ENCODE assay signal across 27 mouse cellular contexts in the genomic region with DNA sequence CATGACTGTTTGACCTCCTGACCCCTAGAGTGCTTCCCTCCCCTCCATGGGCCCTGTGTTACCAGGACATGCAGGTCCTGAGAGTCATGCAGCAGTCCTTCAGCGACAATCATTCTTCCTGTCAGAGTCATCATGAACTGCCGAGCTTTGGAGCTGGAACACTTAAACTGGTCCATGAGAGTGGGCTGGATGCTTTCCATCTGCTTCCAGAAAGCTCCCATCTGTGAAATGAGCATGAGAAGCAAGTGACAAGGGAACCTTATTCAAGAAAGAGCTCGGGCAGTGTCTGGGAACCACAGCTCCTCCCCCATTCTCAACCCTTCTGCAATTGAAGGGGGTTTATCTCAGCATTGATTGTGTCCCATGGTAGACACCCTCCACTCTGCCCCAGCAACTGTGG. TPM values are rescaled to one million over a fixed set of nuclear protein-coding genes. Genes with fewer than 3 reads are reported as not detected.
DNase-seq lines count a peak whose midpoint lies in the region; ATAC-seq and TF ChIP-seq lines count a peak whose summit lies in the region.
"Had no signal": no experiment of that assay in that cellular context is flagged by ENCODE, and none has a peak within 500 bp of the region (broad histone marks: within the 10 kb centered on the region; RNA-seq: fewer than 3 reads in every experiment).

No protein-coding gene starts in this region.

- no peak for TF ChIP-seq CTCF in forebrain, postnatal 0 days (IDR thresholded peaks at IDR 0.05; ENCODE audit: low read depth)

- H3K9me3 ChIP-seq in forebrain, postnatal 0 days (ENCODE audit: low read length), result peaks cover 9% of the 10 kb centered on the region; the same call in 1 of the 2 replicates
- peaks cover 6% of the 10 kb centered on the region for H3K9me3 ChIP-seq in forebrain, embryonic 13.5 days (replicated peaks)
- H3K9me3 ChIP-seq in midbrain, embryonic 13.5 days, result peaks cover 5% of the 10 kb centered on the region; the same call in 1 of the 2 replicates
- H3K9me3 ChIP-seq: liver, embryonic 13.5 days had no signal

- H3K4me3 ChIP-seq in forebrain, postnatal 0 days (ENCODE audit: low read depth, low read length), result no peak overlapping the region
- no peak overlapping the region for H3K4me3 ChIP-seq in forebrain, embryonic 13.5 days
- no peak overlapping the region for H3K4me3 ChIP-seq in midbrain, embryonic 13.5 days (replicated peaks)
- H3K4me3 ChIP-seq: embryonic facial prominence, embryonic 15.5 days; forebrain, embryonic 15.5 days; heart, embryonic 13.5 days; hindbrain, embryonic 12.5 days; liver, embryonic 13.5 days; megakaryocyte, embryonic 14.5 days; neural tube, embryonic 12.5 days had no signal

- no peaks in the 10 kb centered on the region for H3K36me3 ChIP-seq in forebrain, postnatal 0 days (ENCODE audit: insufficient read depth)
- peaks cover 85% of the 10 kb centered on the region for H3K36me3 ChIP-seq in forebrain, embryonic 13.5 days (ENCODE audit: poor library complexity, severe bottlenecking)
- H3K36me3 ChIP-seq in midbrain, embryonic 13.5 days, result peaks cover 66% of the 10 kb centered on the region

- intact Hi-C loops in left cerebral cortex, postnatal 14 days (cut with DNase I), result no loop called here

- 56% methylated on average over 3 of the region's 3 CpGs for WGBS in forebrain, postnatal 0 days
- WGBS in forebrain, embryonic 13.5 days, result 82% methylated on average over 3 of the region's 3 CpGs
- WGBS in midbrain, embryonic 13.5 days, result 88% methylated on average over 3 of the region's 3 CpGs

- peak; percentile 23; the same call in 1 of the 2 replicates for ATAC-seq in forebrain, postnatal 0 days
- no peak for ATAC-seq in forebrain, embryonic 13.5 days
- no peak for ATAC-seq in midbrain, embryonic 13.5 days
- ATAC-seq: activated CD4-positive, CD25-positive, alpha-beta regulatory T cell, adult 4 months; forebrain, embryonic 15.5 days had no signal

- no peak overlapping the region for H3K4me2 ChIP-seq in forebrain, postnatal 0 days (ENCODE audit: low read depth)
- H3K4me2 ChIP-seq in forebrain, embryonic 13.5 days, result no peak overlapping the region
- no peak overlapping the region for H3K4me2 ChIP-seq in midbrain, embryonic 13.5 days (replicated peaks)
- H3K4me2 ChIP-seq: embryonic facial prominence, embryonic 15.5 days; forebrain, embryonic 15.5 days; heart, embryonic 13.5 days; hindbrain, embryonic 12.5 days; liver, embryonic 13.5 days; neural tube, embryonic 12.5 days had no signal

- H3K4me1 ChIP-seq in forebrain, postnatal 0 days (ENCODE audit: insufficient read depth), result no peaks in the 10 kb centered on the region
- no peaks in the 10 kb centered on the region for H3K4me1 ChIP-seq in forebrain, embryonic 13.5 days
- H3K4me1 ChIP-seq in midbrain, embryonic 13.5 days (replicated peaks), result no peaks in the 10 kb centered on the region
- H3K4me1 ChIP-seq: embryonic facial prominence, embryonic 15.5 days; forebrain, embryonic 15.5 days; heart, embryonic 13.5 days; hindbrain, embryonic 12.5 days; liver, embryonic 13.5 days; megakaryocyte, embryonic 14.5 days; neural tube, embryonic 12.5 days had no signal

- no peaks in the 10 kb centered on the region for H3K27me3 ChIP-seq in forebrain, postnatal 0 days (ENCODE audit: insufficient read depth, low read length)
- no peaks in the 10 kb centered on the region for H3K27me3 ChIP-seq in forebrain, embryonic 13.5 days
- H3K27me3 ChIP-seq in midbrain, embryonic 13.5 days, result no peaks in the 10 kb centered on the region
- H3K27me3 ChIP-seq: embryonic facial prominence, embryonic 15.5 days; forebrain, embryonic 15.5 days; heart, embryonic 13.5 days; hindbrain, embryonic 12.5 days; liver, embryonic 13.5 days; megakaryocyte, embryonic 14.5 days; neural tube, embryonic 12.5 days had no signal

- H3K9ac ChIP-seq in forebrain, postnatal 0 days, result no peak overlapping the region
- H3K9ac ChIP-seq in forebrain, embryonic 13.5 days, result no peak overlapping the region
- H3K9ac ChIP-seq in midbrain, embryonic 13.5 days (replicated peaks), result no peak overlapping the region
- H3K9ac ChIP-seq: embryonic facial prominence, embryonic 15.5 days; forebrain, embryonic 15.5 days; heart, embryonic 13.5 days; hindbrain, embryonic 12.5 days; liver, embryonic 13.5 days; neural tube, embryonic 12.5 days had no signal

- no peak overlapping the region for H3K27ac ChIP-seq in forebrain, postnatal 0 days (ENCODE audit: low read depth, low read length)
- H3K27ac ChIP-seq in forebrain, embryonic 13.5 days, result no peak overlapping the region
- no peak overlapping the region for H3K27ac ChIP-seq in midbrain, embryonic 13.5 days
- H3K27ac ChIP-seq: embryonic facial prominence, embryonic 15.5 days; forebrain, embryonic 15.5 days; heart, embryonic 13.5 days; hindbrain, embryonic 12.5 days; liver, embryonic 13.5 days; neural tube, embryonic 12.5 days had no signal

- DNase-seq in forebrain, postnatal 0 days, result peak; percentile 59
- peak; percentile 59 to 65 for DNase-seq in left cerebral cortex, postnatal 14 days (ENCODE audit: low spot score in 2 of 2)
- no peak for DNase-seq in left cerebral cortex, adult 11 months (ENCODE audit: low spot score)
- peak; percentile 69 for DNase-seq in layer of hippocampus, adult 9-11 months
- DNase-seq in right cerebral cortex, postnatal 36 days (ENCODE audit: low spot score in 2 of 2), result peak; percentile 26 to 36
- DNase-seq in cerebellum, postnatal 4 days (ENCODE audit: low spot score in 2 of 2), result no peak
- DNase-seq: adrenal gland, postnatal 14 days; cerebellum, adult 9-10 months; gastrocnemius, postnatal 10 days; heart, adult 11 months; kidney, adult 11 months; liver, embryonic 13.5 days; lung, adult 2 months; lung, postnatal 36 days; midbrain, embryonic 14.5 days; retina, postnatal 1 day; thymus, postnatal 14 days had no signal

RNA-seq across cellular contexts. Expression of gene Evc, which starts 16.5 kb away (rescaled TPM):
- total RNA-seq in forebrain, postnatal 0 days (2014; rRNA removed), result 8.5 and 9.9 TPM in 2 replicates
- polyA plus RNA-seq in forebrain, postnatal 0 days (2015; fragmentation: Nextera tagmentation; extraction: Ambion mirVana), result 2.3 and 2.4 TPM in 2 replicates
- polyA plus RNA-seq in forebrain, embryonic 13.5 days (2015; fragmentation: Nextera tagmentation; extraction: Ambion mirVana), result 10.4 and 13.1 TPM in 2 replicates
- 1 to 10 TPM; 3.7 to 6.1 TPM for total RNA-seq in left cerebral cortex, postnatal 14 days (2021)
- polyA plus RNA-seq in midbrain, embryonic 13.5 days (2015; fragmentation: Nextera tagmentation; extraction: Ambion mirVana), result 7.4 and 8.9 TPM in 2 replicates
- total RNA-seq: common myeloid progenitor, adult 5-6 weeks had no signal
- polyA plus RNA-seq: activated CD4-positive, CD25-positive, alpha-beta regulatory T cell, adult 4 months had no signal

RNA-seq across cellular contexts. Expression of gene Evc2, which starts 18.1 kb away (rescaled TPM):
- total RNA-seq in forebrain, postnatal 0 days (2014; rRNA removed), result 2.8 and 4.8 TPM in 2 replicates
- polyA plus RNA-seq in forebrain, postnatal 0 days (2015; fragmentation: Nextera tagmentation; extraction: Ambion mirVana), result 2.8 and 3.0 TPM in 2 replicates
- polyA plus RNA-seq in forebrain, embryonic 13.5 days (2015; fragmentation: Nextera tagmentation; extraction: Ambion mirVana), result 7.5 and 8.3 TPM in 2 replicates
- total RNA-seq in left cerebral cortex, postnatal 14 days (2021), result 1 to 10 TPM; 5.5 to 6.0 TPM
- polyA plus RNA-seq in midbrain, embryonic 13.5 days (2015; fragmentation: Nextera tagmentation; extraction: Ambion mirVana), result 6.2 and 7.5 TPM in 2 replicates
- polyA plus RNA-seq: activated CD4-positive, CD25-positive, alpha-beta regulatory T cell, adult 4 months had no signal

Comparison
In these comparisons a context has a peak if more than half of its experiments do, and no peak if none do; other contexts are left out.
1. DNase-seq: peak in forebrain, postnatal 0 days (single experiment), left cerebral cortex, postnatal 14 days (2 of 2), layer of hippocampus, adult 9-11 months (single experiment) and right cerebral cortex, postnatal 36 days (2 of 2); none in left cerebral cortex, adult 11 months (single experiment) and cerebellum, postnatal 4 days (0 of 2).